Mouse (Mus musculus) lung, adult 2 months (tissue): Measurements from ENCODE around the gene Limd1.
A peak's percentile ranks its signal among the peaks of the same experiment; 100 is the strongest.
"Not testable (repeated sequence)": the region's sequence is repeated elsewhere in the genome, so short reads cannot be mapped to it uniquely, and the experiment has no call there.

Source experiments
- CTCF ChIP-seq: fragments of 200-500 bp; IDR thresholded peaks from 2 replicates; pipeline ENCODE4 v1.5.1; 2011; ENCODE audit warnings: mild to moderate bottlenecking, low read length, control low read depth; ENCODE audit not compliant: insufficient read depth
- POLR2A ChIP-seq: fragments of 200-500 bp; IDR thresholded peaks from 2 replicates; pipeline ENCODE4 v1.6.1; 2011; ENCODE audit warnings: low read depth, mild to moderate bottlenecking, control low read depth, low read length, borderline replicate concordance; ENCODE audit errors: extremely low read depth

- TF ChIP-seq POLR2A: not testable (repeated sequence)
- 0 out of 2 replicates have a peak, but pooled peaks have one; percentile 5 for TF ChIP-seq CTCF
Observed at GRCm38 (mm10) chr9:123447101-123447500, 31.4 kb upstream of the Limd1 start.
